Mouse (Mus musculus) thymus, adult 2 months (tissue): ENCODE results near the gene Pcbp2.

ENCODE experiments used
- CTCF ChIP-seq: fragments of 200-500 bp; IDR thresholded peaks from 2 replicates; pipeline ENCODE4 v1.5.1; 2012; ENCODE audit warnings: mild to moderate bottlenecking, control low read depth, low read length, moderate library complexity, borderline replicate concordance; ENCODE audit not compliant: control insufficient read depth, poor library complexity, insufficient read depth; ENCODE audit errors: extremely low read depth
- POLR2A ChIP-seq: fragments of 200-500 bp; IDR thresholded peaks from 2 replicates; pipeline ENCODE4 v1.6.1; 2012; ENCODE audit warnings: mild to moderate bottlenecking, low read length, control low read depth, moderate library complexity; ENCODE audit not compliant: control insufficient read depth, poor library complexity, insufficient read depth; ENCODE audit errors: extremely low read depth

GRCm38 (mm10) chr15:102468675-102469370 is 1.5 kb upstream of the Pcbp2 start:
- no peak for TF ChIP-seq CTCF
- TF ChIP-seq POLR2A, result no peak
